Mouse (Mus musculus): ENCODE measurements around the gene Upk3b. TPM values are rescaled to one million over a fixed set of nuclear protein-coding genes. Genes with fewer than 3 reads are reported as not detected.
A peak's percentile ranks its signal among the peaks of the same experiment; 100 is the strongest.

Upk3b gene
- polyA plus RNA-seq, 1 experiment from 2014 or later, result not detected

GRCm38 (mm10) chr5:136076284-136076683, 38.0 kb downstream of the Upk3b start:
- H3K27me3 ChIP-seq (ENCODE audit: control insufficient read depth, insufficient read depth, low read length), result no peaks in the 10 kb centered on the region
- no peaks in the 10 kb centered on the region for H3K36me3 ChIP-seq (ENCODE audit: control insufficient read depth, insufficient read depth, low read length)
- 42% methylated on average over 7 of the region's 7 CpGs for WGBS
- H3K4me2 ChIP-seq (ENCODE audit: low read depth, low read length), result no peak overlapping the region
- no peaks in the 10 kb centered on the region for H3K9me3 ChIP-seq (ENCODE audit: control insufficient read depth, low read length)
- H3K27ac ChIP-seq (ENCODE audit: low read depth, low read length), result no peak overlapping the region
- H3K9ac ChIP-seq (replicated peaks; ENCODE audit: low read depth, low read length), result no peak overlapping the region
- no peak overlapping the region for H3K4me3 ChIP-seq (ENCODE audit: low read depth, low read length)
- no peak for ATAC-seq (ENCODE audit: low read depth)
- H3K4me1 ChIP-seq (ENCODE audit: control insufficient read depth, insufficient read depth, low read length), result no peaks in the 10 kb centered on the region

GRCm38 (mm10) chr5:136077001-136077550, 38.8 kb downstream of the Upk3b start:
- Histone ChIP-seq H3K27me3 (ENCODE audit: control insufficient read depth, insufficient read depth, low read length) (no peaks in the 10 kb centered on the region), H3K4me1 (ENCODE audit: control insufficient read depth, insufficient read depth, low read length) (no peaks in the 10 kb centered on the region), H3K36me3 (ENCODE audit: control insufficient read depth, insufficient read depth, low read length) (no peaks in the 10 kb centered on the region), H3K9ac (replicated peaks; ENCODE audit: low read depth, low read length) (no peak overlapping the region), H3K27ac (ENCODE audit: low read depth, low read length) (no peak overlapping the region), H3K9me3 (ENCODE audit: control insufficient read depth, low read length) (no peaks in the 10 kb centered on the region), H3K4me3 (ENCODE audit: low read depth, low read length) (no peak overlapping the region), H3K4me2 (ENCODE audit: low read depth, low read length) (no peak overlapping the region)
- WGBS, result 90% methylated on average over 9 of the region's 9 CpGs
- ATAC-seq (ENCODE audit: low read depth), result no peak

- no peak overlapping the region for H3K4me2 ChIP-seq (ENCODE audit: low read depth, low read length)
- H3K9me3 ChIP-seq (ENCODE audit: control insufficient read depth, low read length), result no peaks in the 10 kb centered on the region
- ATAC-seq (ENCODE audit: low read depth), result no peak
- H3K4me3 ChIP-seq (ENCODE audit: low read depth, low read length), result no peak overlapping the region
- 91% methylated on average over 5 of the region's 5 CpGs for WGBS
- H3K27ac ChIP-seq (ENCODE audit: low read depth, low read length), result no peak overlapping the region
- no peaks in the 10 kb centered on the region for H3K36me3 ChIP-seq (ENCODE audit: control insufficient read depth, insufficient read depth, low read length)
- no peaks in the 10 kb centered on the region for H3K4me1 ChIP-seq (ENCODE audit: control insufficient read depth, insufficient read depth, low read length)
- no peaks in the 10 kb centered on the region for H3K27me3 ChIP-seq (ENCODE audit: control insufficient read depth, insufficient read depth, low read length)
- no peak overlapping the region for H3K9ac ChIP-seq (replicated peaks; ENCODE audit: low read depth, low read length)
Measured at GRCm38 (mm10) chr5:136078136-136078535, 39.8 kb downstream of the Upk3b start.

- Histone ChIP-seq H3K9me3 (ENCODE audit: control insufficient read depth, low read length) (no peaks in the 10 kb centered on the region), H3K27ac (ENCODE audit: low read depth, low read length) (no peak overlapping the region), H3K4me3 (ENCODE audit: low read depth, low read length) (no peak overlapping the region), H3K27me3 (ENCODE audit: control insufficient read depth, insufficient read depth, low read length) (no peaks in the 10 kb centered on the region), H3K4me2 (ENCODE audit: low read depth, low read length) (no peak overlapping the region), H3K4me1 (ENCODE audit: control insufficient read depth, insufficient read depth, low read length) (peaks cover 9% of the 10 kb centered on the region; the same call in 1 of the 2 replicates), H3K9ac (replicated peaks; ENCODE audit: low read depth, low read length) (no peak overlapping the region), H3K36me3 (ENCODE audit: control insufficient read depth, insufficient read depth, low read length) (no peaks in the 10 kb centered on the region)
- WGBS, result 81% methylated on average over 4 of the region's 4 CpGs
- ATAC-seq (ENCODE audit: low read depth), result no peak
Measured at GRCm38 (mm10) chr5:136082345-136082744, 44.0 kb downstream of the Upk3b start.

- no peak within 1 kb of the TSS for H3K27ac ChIP-seq (ENCODE audit: low read depth, low read length)
- H3K4me2 ChIP-seq (ENCODE audit: low read depth, low read length), result peak within 1 kb of the TSS; percentile 71
- peak within 1 kb of the TSS; percentile 55 for H3K4me3 ChIP-seq (ENCODE audit: low read depth, low read length)
- peaks cover 9% of the 10 kb centered on the region; the same call in 1 of the 2 replicates for H3K4me1 ChIP-seq (ENCODE audit: control insufficient read depth, insufficient read depth, low read length)
- peak within 1 kb of the TSS; percentile 68 for H3K9ac ChIP-seq (replicated peaks; ENCODE audit: low read depth, low read length)
- WGBS, result under 1% methylated on average over 28 of the region's 28 CpGs
- H3K36me3 ChIP-seq (ENCODE audit: control insufficient read depth, insufficient read depth, low read length), result no peaks in the 10 kb centered on the region
- H3K27me3 ChIP-seq (ENCODE audit: control insufficient read depth, insufficient read depth, low read length), result no peaks in the 10 kb centered on the region
- peak; percentile 96 for ATAC-seq (ENCODE audit: low read depth)
- H3K9me3 ChIP-seq (ENCODE audit: control insufficient read depth, low read length), result no peaks in the 10 kb centered on the region
Measured at GRCm38 (mm10) chr5:136083669-136084107, 45.4 kb downstream of the Upk3b start, which contains the start of gene Rasa4. Gene Rasa4, plus strand, starts transcription at chr5:136083916.

GRCm38 (mm10) chr5:136084144-136084881, 46.0 kb downstream of the Upk3b start:
- peak; percentile 54 for ATAC-seq (ENCODE audit: low read depth)
- H3K9me3 ChIP-seq (ENCODE audit: control insufficient read depth, low read length), result no peaks in the 10 kb centered on the region
- H3K27me3 ChIP-seq (ENCODE audit: control insufficient read depth, insufficient read depth, low read length), result no peaks in the 10 kb centered on the region
- H3K4me2 ChIP-seq (ENCODE audit: low read depth, low read length), result peak overlapping the region; percentile 71
- H3K4me3 ChIP-seq (ENCODE audit: low read depth, low read length), result peak overlapping the region; percentile 55
- no peak overlapping the region for H3K27ac ChIP-seq (ENCODE audit: low read depth, low read length)
- under 1% methylated on average over 23 of the region's 23 CpGs for WGBS
- H3K36me3 ChIP-seq (ENCODE audit: control insufficient read depth, insufficient read depth, low read length), result no peaks in the 10 kb centered on the region
- peaks cover 9% of the 10 kb centered on the region; the same call in 1 of the 2 replicates for H3K4me1 ChIP-seq (ENCODE audit: control insufficient read depth, insufficient read depth, low read length)
- H3K9ac ChIP-seq (replicated peaks; ENCODE audit: low read depth, low read length), result peak overlapping the region; percentile 68

GRCm38 (mm10) chr5:136084891-136085651, 46.8 kb downstream of the Upk3b start:
- H3K9ac ChIP-seq (replicated peaks; ENCODE audit: low read depth, low read length), result peak overlapping the region; percentile 68; the same call in 1 of the 2 replicates
- peak overlapping the region; percentile 71 for H3K4me2 ChIP-seq (ENCODE audit: low read depth, low read length)
- peaks cover 9% of the 10 kb centered on the region; the same call in 1 of the 2 replicates for H3K4me1 ChIP-seq (ENCODE audit: control insufficient read depth, insufficient read depth, low read length)
- no peaks in the 10 kb centered on the region for H3K27me3 ChIP-seq (ENCODE audit: control insufficient read depth, insufficient read depth, low read length)
- 4% methylated on average over 20 of the region's 21 CpGs for WGBS
- H3K27ac ChIP-seq (ENCODE audit: low read depth, low read length), result no peak overlapping the region
- ATAC-seq (ENCODE audit: low read depth), result peak; percentile 45
- H3K4me3 ChIP-seq (ENCODE audit: low read depth, low read length), result peak overlapping the region; percentile 55
- H3K36me3 ChIP-seq (ENCODE audit: control insufficient read depth, insufficient read depth, low read length), result no peaks in the 10 kb centered on the region
- no peaks in the 10 kb centered on the region for H3K9me3 ChIP-seq (ENCODE audit: control insufficient read depth, low read length)

- Histone ChIP-seq H3K36me3 (ENCODE audit: control insufficient read depth, insufficient read depth, low read length) (no peaks in the 10 kb centered on the region), H3K27ac (ENCODE audit: low read depth, low read length) (no peak overlapping the region), H3K4me3 (ENCODE audit: low read depth, low read length) (no peak overlapping the region), H3K4me1 (ENCODE audit: control insufficient read depth, insufficient read depth, low read length) (peaks cover 9% of the 10 kb centered on the region; the same call in 1 of the 2 replicates), H3K27me3 (ENCODE audit: control insufficient read depth, insufficient read depth, low read length) (no peaks in the 10 kb centered on the region), H3K9ac (replicated peaks; ENCODE audit: low read depth, low read length) (no peak overlapping the region), H3K9me3 (ENCODE audit: control insufficient read depth, low read length) (no peaks in the 10 kb centered on the region), H3K4me2 (ENCODE audit: low read depth, low read length) (no peak overlapping the region)
- no peak for ATAC-seq (ENCODE audit: low read depth)
- 91% methylated on average over 8 of the region's 8 CpGs for WGBS
Measured at GRCm38 (mm10) chr5:136086290-136086689, 48.0 kb downstream of the Upk3b start.
